Mouse (Mus musculus) naive thymus-derived CD4-positive, alpha-beta T cell, adult 5 months (primary cell): Measurements from ENCODE around the gene 9530077C05Rik. TPM values are rescaled to one million over a fixed set of nuclear protein-coding genes. Genes with fewer than 3 reads are reported as not detected.

ENCODE experiments used
- polyA plus RNA-seq: library from polyadenylated mRNA; unstranded; fragments of 100-300 nt; shearing (Covaris generic); gene quantifications from one replicate; pipeline ENCODE4 v1.2.1, GENCODE M21; 2017

The 9530077C05Rik gene
- polyA plus RNA-seq, result 0.81 TPM

GRCm38 (mm10) chr9:22411002-22411857 lies at the start of gene 9530077C05Rik:
9530077C05Rik (plus strand) TSS chr9:22411513.

GRCm38 (mm10) chr9:22389021-22389476 lies 22.3 kb upstream of the 9530077C05Rik start, which contains the start of gene Anln:
Anln (minus strand) TSS chr9:22389188.

GRCm38 (mm10) chr9:22453990-22454389 lies 42.7 kb downstream of the 9530077C05Rik start, which contains the start of gene Gm17545:
Gm17545 (plus strand) TSS chr9:22454290.

GRCm38 (mm10) chr9:22469643-22470042 lies 58.3 kb downstream of the 9530077C05Rik start, which contains the start of gene Rp9:
Rp9 (minus strand) TSS chr9:22469743.

GRCm38 (mm10) chr9:22475424-22475868 lies 64.1 kb downstream of the 9530077C05Rik start, which contains the start of gene Bbs9:
Bbs9 (plus strand) TSS chr9:22475715.

Other genes starting within 250 kb of the 9530077C05Rik start
- not detected for gene Zfp872, start 223.4 kb upstream of the 9530077C05Rik start, polyA plus RNA-seq
- gene Zfp809, start 185.8 kb upstream of the 9530077C05Rik start, polyA plus RNA-seq, result 68.4 TPM
- gene Zfp599, start 151.6 kb upstream of the 9530077C05Rik start, polyA plus RNA-seq, result 0.88 TPM
- 14.0 TPM for gene Zfp810, start 103.9 kb upstream of the 9530077C05Rik start, polyA plus RNA-seq
- 0.77 TPM for gene Anln, start 22.3 kb upstream of the 9530077C05Rik start, polyA plus RNA-seq
- gene Gm17545, start 42.8 kb downstream of the 9530077C05Rik start, polyA plus RNA-seq, result not detected
- 169 TPM for gene Rp9, start 58.2 kb downstream of the 9530077C05Rik start, polyA plus RNA-seq
- gene Bbs9, start 64.2 kb downstream of the 9530077C05Rik start, polyA plus RNA-seq, result 43.3 TPM